Mouse (Mus musculus) limb, embryonic 14.5 days (tissue): ENCODE results near the gene Eif4g3. TPM values are rescaled to one million over a fixed set of nuclear protein-coding genes. Genes with fewer than 3 reads are reported as not detected.

Source experiments
- ATAC-seq: fragments of 200-750 bp; cut with Nextera tagmentation; 2 replicates; pipeline ENCODE4 v1.8.0; 2017; ENCODE audit warnings: low read depth, moderate number of reproducible peaks, moderate TSS enrichment; ENCODE audit not compliant: low FRiP score
- DNase-seq: peaks from one replicate; pipeline ENCODE4 v3.0.0-alpha.2; 2015; ENCODE audit warnings: low spot score
- H3K27ac ChIP-seq: fragments of 300-500 bp; sonication (generic); replicated peaks from 2 replicates; pipeline ENCODE4 v1.5.1; 2014; ENCODE audit warnings: low read depth, mild to moderate bottlenecking, low read length, moderate library complexity, mixed read lengths
- H3K27me3 ChIP-seq: fragments of 300-500 bp; sonication (generic); 2 replicates; pipeline ENCODE4 v1.6.1; 2014; ENCODE audit warnings: low read length, mixed read lengths; ENCODE audit not compliant: control insufficient read depth, insufficient read depth
- H3K36me3 ChIP-seq: fragments of 300-500 bp; sonication (generic); 2 replicates; pipeline ENCODE4 v1.6.1; 2014; ENCODE audit warnings: mild to moderate bottlenecking, low read length, moderate library complexity, mixed read lengths; ENCODE audit not compliant: control insufficient read depth, insufficient read depth
- H3K4me1 ChIP-seq: fragments of 300-500 bp; sonication (generic); 2 replicates; pipeline ENCODE4 v1.6.1; 2014; ENCODE audit warnings: antibody characterized with exemption, low read length, mixed read lengths; ENCODE audit not compliant: control insufficient read depth, insufficient read depth
- H3K4me2 ChIP-seq: fragments of 300-500 bp; sonication (generic); replicated peaks from 2 replicates; pipeline ENCODE4 v1.6.1; 2014; ENCODE audit warnings: low read depth, mild to moderate bottlenecking, low read length, moderate library complexity; ENCODE audit not compliant: severe bottlenecking
- H3K4me3 ChIP-seq: fragments of 300-500 bp; sonication (generic); replicated peaks from 2 replicates; pipeline ENCODE4 v1.5.1; 2014; ENCODE audit warnings: low read length
- H3K9ac ChIP-seq: fragments of 300-500 bp; sonication (generic); 2 replicates; pipeline ENCODE4 v1.6.1; 2014; ENCODE audit warnings: mild to moderate bottlenecking, low read depth, low read length, moderate library complexity; ENCODE audit not compliant: severe bottlenecking
- H3K9me3 ChIP-seq: fragments of 300-500 bp; sonication (generic); 2 replicates; pipeline ENCODE4 v1.6.1; 2016; ENCODE audit warnings: low read length; ENCODE audit not compliant: control insufficient read depth
- POLR2A ChIP-seq: fragments of 200-500 bp; IDR thresholded peaks from 2 replicates; pipeline ENCODE4 v1.8.0; 2012; ENCODE audit warnings: inconsistent platforms, mild to moderate bottlenecking, moderate library complexity, borderline replicate concordance; ENCODE audit not compliant: insufficient read depth, insufficient read length; ENCODE audit errors: extremely low read depth
- WGBS: fragments of 180-500 bp; shearing (Covaris S2); extraction: QIAGEN DNeasy Blood & Tissue Kit; methylation state at CpG from one replicate; pipeline ENCODE4 v1.1.7; 2014; 5-methylcytosine and 5-hydroxymethylcytosine counted together
- polyA plus RNA-seq, 2 experiments: library from polyadenylated mRNA; depleted of rRNA in 1 of 2; stranded (reverse) in 1 of 2; unstranded in 1 of 2; fragments of >200 nt; fragmentation: Nextera tagmentation in 1 of 2; extraction: Ambion mirVana in 1 of 2; gene quantifications; 2 replicates each; pipeline versions ENCODE4 v1.2.1 to v1.2.3; 2012 to 2014

The Eif4g3 gene
- polyA plus RNA-seq, 2 experiments, result 38.7 to 106 TPM

- Histone ChIP-seq H3K4me3 (no peak overlapping the region), H3K9ac (no peak overlapping the region), H3K27ac (no peak overlapping the region), H3K4me1 (no peaks in the 10 kb centered on the region), H3K36me3 (peaks cover 11% of the 10 kb centered on the region), H3K9me3 (no peaks in the 10 kb centered on the region), H3K4me2 (no peak overlapping the region), H3K27me3 (no peaks in the 10 kb centered on the region)
- no peak for ATAC-seq
- DNase-seq, result no peak
- no peak for TF ChIP-seq POLR2A
- 72% methylated on average over 13 of the region's 13 CpGs for WGBS
These were observed 45.8 kb downstream of the Eif4g3 start for GRCm38 (mm10) chr4:138038365-138039274.

DNA sequence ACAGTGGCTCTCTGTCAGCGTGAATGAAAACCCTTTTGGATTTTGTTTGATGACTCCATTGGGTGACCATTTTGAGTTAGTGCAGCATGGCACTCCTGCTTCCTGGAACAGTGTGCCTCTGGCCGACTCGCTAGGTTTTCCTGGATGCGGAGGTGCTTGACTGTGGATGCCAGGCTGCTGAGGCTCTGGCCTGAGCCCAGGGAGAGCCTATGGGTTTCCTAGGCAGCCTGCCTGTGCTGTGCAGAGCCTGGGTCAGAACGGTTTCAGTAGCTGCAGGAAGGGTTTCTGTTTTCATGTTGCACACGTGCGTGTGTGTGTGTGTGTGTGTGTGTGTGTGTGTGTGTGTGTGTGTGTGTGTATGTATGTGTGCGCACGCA is 46.4 kb downstream of the Eif4g3 start:
- H3K9me3 ChIP-seq, result no peaks in the 10 kb centered on the region
- no peaks in the 10 kb centered on the region for H3K4me1 ChIP-seq
- H3K27me3 ChIP-seq, result no peaks in the 10 kb centered on the region
- no peak overlapping the region for H3K4me2 ChIP-seq
- H3K36me3 ChIP-seq, result peaks cover 11% of the 10 kb centered on the region
- DNase-seq (no peak), ATAC-seq (no peak)
- H3K9ac ChIP-seq, result no peak overlapping the region
- H3K27ac ChIP-seq, result no peak overlapping the region
- WGBS, result 80% methylated on average over 9 of the region's 9 CpGs
- no peak overlapping the region for H3K4me3 ChIP-seq
- no peak for TF ChIP-seq POLR2A

DNA sequence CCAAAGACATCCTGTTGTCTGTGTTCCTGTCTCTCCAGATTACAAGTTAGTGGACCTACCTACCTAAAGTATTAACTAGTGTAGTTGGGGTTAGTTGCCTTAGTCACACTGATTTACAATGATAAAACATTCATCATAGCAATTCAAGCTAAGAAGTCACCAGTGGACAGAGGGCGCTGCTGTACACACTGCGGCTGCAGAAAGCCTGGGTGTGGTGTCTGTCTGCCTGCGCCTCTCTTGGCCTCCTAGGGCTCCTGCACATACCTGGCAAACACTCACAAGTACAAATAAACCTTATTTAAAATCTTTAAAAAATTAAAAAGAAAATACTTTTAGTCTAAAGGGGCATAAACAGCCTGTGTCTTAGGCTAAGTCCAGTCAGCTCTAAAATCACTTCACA is 47.8 kb downstream of the Eif4g3 start:
- H3K36me3 ChIP-seq, result peaks cover 20% of the 10 kb centered on the region
- H3K9ac ChIP-seq, result no peak overlapping the region
- no peak overlapping the region for H3K4me2 ChIP-seq
- no peaks in the 10 kb centered on the region for H3K4me1 ChIP-seq
- no peak overlapping the region for H3K4me3 ChIP-seq
- H3K27me3 ChIP-seq, result no peaks in the 10 kb centered on the region
- ATAC-seq (no peak), DNase-seq (no peak)
- no peak overlapping the region for H3K27ac ChIP-seq
- no peak for TF ChIP-seq POLR2A
- H3K9me3 ChIP-seq, result no peaks in the 10 kb centered on the region
- WGBS, result 94% methylated on average over 3 of the region's 3 CpGs

DNA sequence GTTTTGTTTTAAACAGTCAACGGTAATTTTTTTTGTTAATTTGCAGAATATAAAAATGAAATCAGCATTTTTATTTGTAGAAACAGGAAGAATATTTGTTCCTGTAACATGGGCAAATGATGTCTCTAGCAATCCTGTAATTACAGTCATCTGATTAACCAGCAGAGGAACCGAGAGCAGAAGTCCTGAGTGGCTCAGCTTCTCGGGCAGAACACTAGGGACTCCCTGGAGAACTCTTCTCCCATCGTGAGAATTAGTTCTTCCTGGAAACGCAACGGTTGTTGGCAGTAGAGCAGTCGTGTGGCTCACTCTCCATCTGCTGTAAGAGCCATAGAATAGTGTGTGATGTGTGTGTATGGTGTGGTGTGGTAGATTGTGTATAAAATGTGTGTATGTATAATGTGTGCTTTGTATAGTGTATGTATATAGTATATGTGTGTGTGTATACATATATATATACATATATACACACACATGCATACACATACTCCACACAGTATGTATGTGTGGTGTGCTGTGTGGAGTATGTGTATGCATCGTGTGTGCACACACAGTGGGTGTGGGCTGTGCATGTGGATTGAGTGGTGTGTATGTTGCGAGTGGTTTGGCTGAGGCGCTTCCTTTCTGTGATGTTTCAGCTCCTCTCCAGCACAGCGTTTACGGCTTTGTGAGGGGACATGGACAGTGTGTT is 48.9 kb downstream of the Eif4g3 start:
- Histone ChIP-seq H3K4me3 (no peak overlapping the region), H3K4me2 (no peak overlapping the region), H3K9ac (no peak overlapping the region), H3K9me3 (no peaks in the 10 kb centered on the region), H3K36me3 (peaks cover 31% of the 10 kb centered on the region), H3K27ac (no peak overlapping the region), H3K4me1 (no peaks in the 10 kb centered on the region), H3K27me3 (no peaks in the 10 kb centered on the region)
- ATAC-seq, result no peak
- no peak for TF ChIP-seq POLR2A
- 80% methylated on average over 12 of the region's 12 CpGs for WGBS
- no peak for DNase-seq

- no peak overlapping the region for H3K4me2 ChIP-seq
- no peak overlapping the region for H3K9ac ChIP-seq
- no peaks in the 10 kb centered on the region for H3K27me3 ChIP-seq
- no peaks in the 10 kb centered on the region for H3K4me1 ChIP-seq
- WGBS, result 57% methylated on average over 2 of the region's 2 CpGs
- peaks cover 34% of the 10 kb centered on the region for H3K36me3 ChIP-seq
- TF ChIP-seq POLR2A, result no peak
- no peaks in the 10 kb centered on the region for H3K9me3 ChIP-seq
- no peak overlapping the region for H3K4me3 ChIP-seq
- H3K27ac ChIP-seq, result no peak overlapping the region
- ATAC-seq (no peak), DNase-seq (no peak)
These were observed 49.4 kb downstream of the Eif4g3 start for GRCm38 (mm10) chr4:138042257-138042589.
